Mouse (Mus musculus): Measurements from ENCODE around the gene Olfr1358. TPM values are rescaled to one million over a fixed set of nuclear protein-coding genes. Genes with fewer than 3 reads are reported as not detected.

Olfr1358 gene
- polyA plus RNA-seq, 1 experiment from 2014 or later: not detected

Small RNA genes lying within 50 kb of the gene (microRNA-seq; reads per million reads assigned to microRNA genes)
- gene Gm27541 (ENCODE audit: borderline number of aligned reads): not detected

Other genes with a start within 250 kb of the Olfr1358 start
- 99.7 and 105 TPM in 2 replicates for gene Agpat3, start 164.9 kb upstream of the Olfr1358 start, polyA plus RNA-seq (2015; fragmentation: Nextera tagmentation; extraction: Ambion mirVana)
- gene Rrp1, start 104.4 kb upstream of the Olfr1358 start, polyA plus RNA-seq (2015; fragmentation: Nextera tagmentation; extraction: Ambion mirVana): 292 and 298 TPM in 2 replicates
- 265 and 273 TPM in 2 replicates for gene Cstb, start 91.8 kb upstream of the Olfr1358 start, polyA plus RNA-seq (2015; fragmentation: Nextera tagmentation; extraction: Ambion mirVana)
- 12.7 and 14.1 TPM in 2 replicates for gene Pdxk, start 52.5 kb upstream of the Olfr1358 start, polyA plus RNA-seq (2015; fragmentation: Nextera tagmentation; extraction: Ambion mirVana)
- 69.2 and 75.6 TPM in 2 replicates for gene Ilvbl, start 56.9 kb downstream of the Olfr1358 start, polyA plus RNA-seq (2015; fragmentation: Nextera tagmentation; extraction: Ambion mirVana)
- gene Syde1, start 74.5 kb downstream of the Olfr1358 start, polyA plus RNA-seq (2015; fragmentation: Nextera tagmentation; extraction: Ambion mirVana): 18.3 and 20.2 TPM in 2 replicates
- gene Olfr1357, start 100.6 kb downstream of the Olfr1358 start, polyA plus RNA-seq (2015; fragmentation: Nextera tagmentation; extraction: Ambion mirVana): 0.09 TPM in 1 of 2 replicates, not detected in the other
- 23.5 and 37.2 TPM in 2 replicates for gene Casp14, start 200.9 kb downstream of the Olfr1358 start, polyA plus RNA-seq (2015; fragmentation: Nextera tagmentation; extraction: Ambion mirVana)
- gene Ccdc105, start 235.6 kb downstream of the Olfr1358 start, polyA plus RNA-seq (2015; fragmentation: Nextera tagmentation; extraction: Ambion mirVana): 0.15 TPM in 1 of 2 replicates, not detected in the other

All from embryonic facial prominence, embryonic 15.5 days (tissue).